Mouse (Mus musculus) stomach, embryonic 14.5 days (tissue): ENCODE measurements around the gene Mmp25. TPM values are rescaled to one million over a fixed set of nuclear protein-coding genes. Genes with fewer than 3 reads are reported as not detected.

Source experiments
- ATAC-seq: fragments of 200-750 bp; cut with Nextera tagmentation; 2 replicates; pipeline ENCODE4 v1.8.0; 2017; ENCODE audit warnings: low read depth, moderate TSS enrichment; ENCODE audit not compliant: insufficient number of reproducible peaks, insufficient read depth, low FRiP score
- H3K27ac ChIP-seq: fragments of 300-500 bp; sonication (generic); 2 replicates; pipeline ENCODE4 v1.5.1; 2014; ENCODE audit warnings: mild to moderate bottlenecking, low read length, moderate library complexity, mixed read lengths
- H3K27me3 ChIP-seq: fragments of 300-500 bp; sonication (generic); 2 replicates; pipeline ENCODE4 v1.6.1; 2014; ENCODE audit warnings: low read length, control low read depth, mixed read lengths; ENCODE audit not compliant: control insufficient read depth, insufficient read depth
- H3K36me3 ChIP-seq: fragments of 300-500 bp; sonication (generic); 2 replicates; pipeline ENCODE4 v1.6.1; 2014; ENCODE audit warnings: mild to moderate bottlenecking, control low read depth, low read length, moderate library complexity, mixed read lengths; ENCODE audit not compliant: control insufficient read depth, insufficient read depth
- H3K4me1 ChIP-seq: fragments of 300-500 bp; sonication (generic); 2 replicates; pipeline ENCODE4 v1.6.1; 2014; ENCODE audit warnings: low read length, control low read depth, mixed read lengths; ENCODE audit not compliant: control insufficient read depth, insufficient read depth
- H3K4me2 ChIP-seq: fragments of 300-500 bp; sonication (generic); replicated peaks from 2 replicates; pipeline ENCODE4 v1.6.1; 2014; ENCODE audit warnings: low read depth, low read length, control low read depth
- H3K4me3 ChIP-seq: fragments of 300-500 bp; sonication (generic); 2 replicates; pipeline ENCODE4 v1.5.1; 2014; ENCODE audit warnings: low read depth, low read length, control low read depth
- H3K9ac ChIP-seq: fragments of 300-500 bp; sonication (generic); replicated peaks from 2 replicates; pipeline ENCODE4 v1.6.1; 2014; ENCODE audit warnings: low read depth, mild to moderate bottlenecking, control low read depth, low read length, moderate library complexity, mixed read lengths
- H3K9me3 ChIP-seq: fragments of 300-500 bp; sonication (generic); 2 replicates; pipeline ENCODE4 v1.6.1; 2016; ENCODE audit warnings: low read depth, low read length, control low read depth; ENCODE audit not compliant: control insufficient read depth
- WGBS: fragments of 180-500 bp; shearing (Covaris S2); extraction: QIAGEN DNeasy Blood & Tissue Kit; methylation state at CpG from one replicate; pipeline ENCODE4 v1.1.7; 2014; 5-methylcytosine and 5-hydroxymethylcytosine counted together
- polyA plus RNA-seq: library from polyadenylated mRNA; unstranded; fragments of >200 nt; fragmentation: Nextera tagmentation; extraction: Ambion mirVana; gene quantifications from 2 replicates; pipeline ENCODE4 v1.2.1, GENCODE M21; 2014

The Mmp25 gene
- polyA plus RNA-seq, 1 experiment from 2014 or later: 0.74 TPM

DNA sequence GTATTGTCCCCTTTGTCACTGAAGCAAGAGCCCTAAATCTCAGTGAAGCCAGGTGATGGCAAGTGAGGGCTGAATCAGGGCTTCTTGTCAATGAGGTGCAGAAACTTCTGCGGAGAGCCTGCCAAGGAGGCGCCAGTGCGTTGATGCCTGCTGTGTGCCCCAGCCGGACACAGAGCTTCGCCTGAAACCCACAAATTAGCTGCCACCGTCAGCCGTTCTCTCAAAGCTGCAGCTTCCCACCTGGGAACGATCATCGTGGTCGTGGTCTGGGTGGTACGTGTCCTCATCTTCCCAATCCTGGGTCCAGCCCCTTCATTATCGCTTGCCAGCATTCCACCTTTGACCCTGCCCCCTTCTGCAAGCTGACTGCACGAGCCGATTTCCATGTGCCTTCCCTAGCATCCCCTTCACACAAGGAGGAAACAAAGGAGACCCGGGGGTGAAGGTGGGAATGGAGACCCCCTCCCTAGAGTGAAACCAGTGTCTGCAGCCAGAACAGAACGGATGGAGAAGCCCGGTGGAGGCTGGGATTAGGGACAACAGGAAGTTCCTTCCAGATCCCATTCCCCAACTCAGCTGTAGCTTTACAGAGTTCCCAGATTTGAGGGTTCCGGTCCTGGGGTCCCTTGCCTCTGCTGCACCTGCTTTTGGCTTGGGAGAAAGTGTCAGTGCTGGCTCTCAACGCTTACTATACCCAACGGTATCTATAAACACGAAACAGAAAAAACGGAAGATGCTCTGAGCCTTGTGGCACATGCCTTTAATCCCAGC is 59.2 kb downstream of the Mmp25 start:
- Histone ChIP-seq H3K4me3 (peak overlapping the region; percentile 74), H3K9me3 (no peaks in the 10 kb centered on the region), H3K36me3 (peaks cover 3% of the 10 kb centered on the region; the same call in 1 of the 2 replicates), H3K4me2 (peak overlapping the region; percentile 94), H3K27me3 (no peaks in the 10 kb centered on the region), H3K9ac (peak overlapping the region; percentile 72), H3K4me1 (peaks cover 14% of the 10 kb centered on the region; the same call in 1 of the 2 replicates), H3K27ac (no peak overlapping the region)
- peak; percentile 75 for ATAC-seq
- under 1% methylated on average over 22 of the region's 22 CpGs for WGBS

DNA sequence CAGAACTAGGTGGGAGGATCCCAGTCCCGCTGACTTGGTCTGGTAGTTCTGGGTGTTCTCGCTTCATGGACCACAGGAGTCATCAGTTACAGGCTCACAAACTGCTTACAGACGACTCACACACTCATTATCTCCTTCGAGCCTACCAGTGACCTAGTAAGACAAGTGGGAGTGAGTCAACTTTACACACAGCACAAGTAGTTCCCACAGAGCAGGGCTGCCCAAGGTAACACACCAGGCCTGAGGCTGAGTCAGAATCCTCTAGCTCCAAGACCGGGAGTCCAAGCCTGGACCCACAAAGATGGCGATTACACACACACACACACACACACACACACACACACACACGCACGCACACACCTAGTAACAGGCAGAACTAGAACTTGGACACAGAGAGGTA is 60.3 kb downstream of the Mmp25 start:
- H3K9me3 ChIP-seq: no peaks in the 10 kb centered on the region
- peak overlapping the region; percentile 74 for H3K4me3 ChIP-seq
- no peak overlapping the region for H3K9ac ChIP-seq
- H3K4me2 ChIP-seq: peak overlapping the region; percentile 94
- WGBS: 81% methylated on average over 8 of the region's 8 CpGs
- no peak overlapping the region for H3K27ac ChIP-seq
- no peaks in the 10 kb centered on the region for H3K27me3 ChIP-seq
- ATAC-seq: no peak
- H3K4me1 ChIP-seq: peaks cover 14% of the 10 kb centered on the region; the same call in 1 of the 2 replicates
- H3K36me3 ChIP-seq: peaks cover 14% of the 10 kb centered on the region

Other genes starting within 250 kb of the Mmp25 start
- not detected in 2 replicates for gene Vmn2r117, start 165.6 kb downstream of the Mmp25 start, polyA plus RNA-seq
- gene Zfp213, start 81.0 kb downstream of the Mmp25 start, polyA plus RNA-seq: 18.1 and 18.9 TPM in 2 replicates
- 13.6 and 15.7 TPM in 2 replicates for gene Zfp13, start 45.8 kb downstream of the Mmp25 start, polyA plus RNA-seq
- gene Zscan10, start 44.4 kb downstream of the Mmp25 start, polyA plus RNA-seq: 0.10 TPM in 1 of 2 replicates, not detected in the other
- gene Bicdl2, start 15.2 kb upstream of the Mmp25 start, polyA plus RNA-seq: 2.4 and 3.1 TPM in 2 replicates
- 110 TPM in 2 replicates for gene Hcfc1r1, start 28.3 kb upstream of the Mmp25 start, polyA plus RNA-seq
- gene Thoc6, start 28.6 kb upstream of the Mmp25 start, polyA plus RNA-seq: 36.5 and 40.0 TPM in 2 replicates
- gene Tnfrsf12a, start 32.2 kb upstream of the Mmp25 start, polyA plus RNA-seq: 18.0 and 20.7 TPM in 2 replicates
- gene Cldn6, start 34.0 kb upstream of the Mmp25 start, polyA plus RNA-seq: 149 and 158 TPM in 2 replicates
- gene Cldn9, start 38.7 kb upstream of the Mmp25 start, polyA plus RNA-seq: 2.9 and 3.0 TPM in 2 replicates
- gene 1520401A03Rik, start 77.5 kb upstream of the Mmp25 start, polyA plus RNA-seq: 0.20 TPM in 1 of 2 replicates, not detected in the other
- gene Pkmyt1, start 81.1 kb upstream of the Mmp25 start, polyA plus RNA-seq: 54.8 and 55.9 TPM in 2 replicates
- gene Paqr4, start 95.6 kb upstream of the Mmp25 start, polyA plus RNA-seq: 24.7 and 25.2 TPM in 2 replicates
- 0.45 and 0.69 TPM in 2 replicates for gene Kremen2, start 100.6 kb upstream of the Mmp25 start, polyA plus RNA-seq
- gene Flywch1, start 126.3 kb upstream of the Mmp25 start, polyA plus RNA-seq: 54.3 and 57.3 TPM in 2 replicates
- gene Flywch2, start 140.8 kb upstream of the Mmp25 start, polyA plus RNA-seq: 29.0 and 31.0 TPM in 2 replicates
- 513 and 521 TPM in 2 replicates for gene Srrm2, start 145.3 kb upstream of the Mmp25 start, polyA plus RNA-seq
- gene Elob, start 183.9 kb upstream of the Mmp25 start, polyA plus RNA-seq: 1,042 and 1,209 TPM in 2 replicates
- not detected in 2 replicates for gene Prss33, start 190.8 kb upstream of the Mmp25 start, polyA plus RNA-seq
- 1.1 and 1.6 TPM in 2 replicates for gene Prss32, start 198.6 kb upstream of the Mmp25 start, polyA plus RNA-seq
- 1.1 and 2.3 TPM in 2 replicates for gene Prss41, start 198.9 kb upstream of the Mmp25 start, polyA plus RNA-seq
- not detected in 2 replicates for gene Prss21, start 222.8 kb upstream of the Mmp25 start, polyA plus RNA-seq
- not detected in 2 replicates for gene Dcpp1, start 235.6 kb upstream of the Mmp25 start, polyA plus RNA-seq
- gene Dcpp2, start 235.6 kb upstream of the Mmp25 start, polyA plus RNA-seq: not detected in 2 replicates